Mouse (Mus musculus): Measurements from ENCODE around the gene Tff2.

- TF ChIP-seq CTCF (IDR thresholded peaks at IDR 0.05; ENCODE audit: insufficient read depth, low read length) = no peak
- no peak for TF ChIP-seq POLR2A (IDR thresholded peaks at IDR 0.05; ENCODE audit: borderline replicate concordance, extremely low read depth, low read depth, low read length)
Observed at GRCm38 (mm10) chr17:31184269-31184990, 40.3 kb upstream of the Tff2 start.
